ENCODE assay signal across 29 mouse cellular contexts in genomic region chr2:168799326-168799725, GRCm38 (mm10). TPM values are rescaled to one million over a fixed set of nuclear protein-coding genes. Genes with fewer than 3 reads are reported as not detected.
DNase-seq lines count a peak whose midpoint lies in the region; ATAC-seq and TF ChIP-seq lines count a peak whose summit lies in the region.
"Had no signal": no experiment of that assay in that cellular context is flagged by ENCODE, and none has a peak within 500 bp of the region (broad histone marks: within the 10 kb centered on the region; RNA-seq: fewer than 3 reads in every experiment).

No protein-coding gene starts in this region.

- no peak for TF ChIP-seq EP300 in liver, postnatal 0 days (IDR thresholded peaks at IDR 0.05; ENCODE audit: low read depth)

- H3K9me3 ChIP-seq in liver, postnatal 0 days (ENCODE audit: low read length): no peaks in the 10 kb centered on the region
- H3K9me3 ChIP-seq in ES-E14 (ENCODE audit: control insufficient read depth, insufficient read depth, low read depth, low read length): no peaks in the 10 kb centered on the region
- H3K9me3 ChIP-seq: embryonic facial prominence, embryonic 10.5 days; embryonic facial prominence, embryonic 13.5 days; forebrain, embryonic 12.5 days; forebrain, embryonic 15.5 days; heart, embryonic 12.5 days; heart, embryonic 15.5 days; hindbrain, embryonic 10.5 days; hindbrain, embryonic 13.5 days had no signal

- WGBS in liver, postnatal 0 days (ENCODE audit: insufficient replicate concordance): 80% methylated on average over 12 of the region's 12 CpGs

- ATAC-seq in liver, postnatal 0 days: no peak
- ATAC-seq: activated CD4-positive, CD25-positive, alpha-beta regulatory T cell, adult 4 months; forebrain, embryonic 15.5 days had no signal

- no peaks in the 10 kb centered on the region for H3K36me3 ChIP-seq in liver, postnatal 0 days (replicated peaks; ENCODE audit: insufficient read depth, low read length)
- H3K36me3 ChIP-seq in ES-E14 (ENCODE audit: control insufficient read depth, insufficient read depth, low read length, poor library complexity, severe bottlenecking): no peaks in the 10 kb centered on the region
- H3K36me3 ChIP-seq: embryonic facial prominence, embryonic 10.5 days; embryonic facial prominence, embryonic 13.5 days; forebrain, embryonic 12.5 days; forebrain, embryonic 15.5 days; heart, embryonic 12.5 days; heart, embryonic 15.5 days; hindbrain, embryonic 10.5 days; hindbrain, embryonic 13.5 days had no signal

- H3K27me3 ChIP-seq in liver, postnatal 0 days (ENCODE audit: insufficient read depth, low read length): no peaks in the 10 kb centered on the region
- H3K27me3 ChIP-seq: embryonic facial prominence, embryonic 13.5 days; forebrain, embryonic 15.5 days; heart, embryonic 12.5 days; heart, embryonic 15.5 days; hindbrain, embryonic 13.5 days had no signal

- H3K4me3 ChIP-seq in liver, postnatal 0 days (ENCODE audit: low read depth, low read length): no peak overlapping the region
- H3K4me3 ChIP-seq in ES-E14 (ENCODE audit: insufficient read depth in 1 of 2, low read depth in 1 of 2, low read length in 2 of 2, poor library complexity in 1 of 2, severe bottlenecking in 1 of 2): peak overlapping the region; percentile 19 to 30; a peak in 3 of 4 replicates
- H3K4me3 ChIP-seq: embryonic facial prominence, embryonic 10.5 days; embryonic facial prominence, embryonic 13.5 days; erythroblast, embryonic 14.5 days; forebrain, embryonic 12.5 days; forebrain, embryonic 15.5 days; heart, embryonic 12.5 days; heart, embryonic 15.5 days; hindbrain, embryonic 10.5 days; hindbrain, embryonic 13.5 days had no signal

- in situ Hi-C loops in ES-E14 (cut with MboI; ENCODE audit: low sequenced_read_pairs in 2 of 2, unreplicated experiment in 2 of 2): no loop called here

- H3K4me2 ChIP-seq in liver, postnatal 0 days (ENCODE audit: low read depth, low read length): no peak overlapping the region
- H3K4me2 ChIP-seq: embryonic facial prominence, embryonic 13.5 days; forebrain, embryonic 12.5 days; forebrain, embryonic 15.5 days; heart, embryonic 12.5 days; heart, embryonic 15.5 days; hindbrain, embryonic 13.5 days had no signal

- H3K4me1 ChIP-seq in liver, postnatal 0 days (ENCODE audit: insufficient read depth): no peaks in the 10 kb centered on the region
- peaks cover 0 to 7% of the 10 kb centered on the region in 2 experiments; a peak in 1 of 4 replicates for H3K4me1 ChIP-seq in ES-E14 (ENCODE audit: control insufficient read depth in 2 of 2, insufficient read depth in 2 of 2, low read length in 2 of 2, poor library complexity in 1 of 2)
- H3K4me1 ChIP-seq: embryonic facial prominence, embryonic 10.5 days; embryonic facial prominence, embryonic 13.5 days; forebrain, embryonic 12.5 days; forebrain, embryonic 15.5 days; heart, embryonic 12.5 days; heart, embryonic 15.5 days; hindbrain, embryonic 13.5 days had no signal

- no peak overlapping the region for H3K9ac ChIP-seq in liver, postnatal 0 days (replicated peaks)
- peak overlapping the region; percentile 36; the same call in 1 of the 2 replicates for H3K9ac ChIP-seq in ES-E14 (ENCODE audit: insufficient read depth, low read depth, low read length, poor library complexity, severe bottlenecking)
- H3K9ac ChIP-seq: embryonic facial prominence, embryonic 13.5 days; forebrain, embryonic 12.5 days; forebrain, embryonic 15.5 days; heart, embryonic 12.5 days; heart, embryonic 15.5 days; hindbrain, embryonic 13.5 days had no signal

- peak; percentile 4 for DNase-seq in kidney, adult 11 months
- no peak for DNase-seq in kidney, postnatal 14 days
- DNase-seq in kidney, adult 9 months: peak; percentile 11
- DNase-seq in kidney, postnatal 4 days: no peak
- peak; percentile 22 for DNase-seq in liver, postnatal 0 days
- DNase-seq in liver (no peak), ES-E14 (ENCODE audit: low read depth, low spot score) (no peak)
- no peak for DNase-seq in left cerebral cortex, adult 8-10 months (ENCODE audit: low spot score in 2 of 2)
- DNase-seq: adrenal gland, adult 8-10 months; adrenal gland, postnatal 25 days; cerebellum, adult 11-12 months; cerebellum, adult 8-10 months; cerebellum, postnatal 36 days; embryo, embryonic 11 days; gastrocnemius, postnatal 25 days; heart, adult 18-20 months; heart, postnatal 10 days; heart, postnatal 36 days had no signal

- no peak overlapping the region for H3K27ac ChIP-seq in liver, postnatal 0 days (ENCODE audit: low read depth)
- no peak overlapping the region; the same call in 1 of the 2 replicates for H3K27ac ChIP-seq in ES-E14 (ENCODE audit: insufficient read depth, low read depth, low read length, poor library complexity, severe bottlenecking)
- H3K27ac ChIP-seq: embryonic facial prominence, embryonic 10.5 days; embryonic facial prominence, embryonic 13.5 days; forebrain, embryonic 12.5 days; forebrain, embryonic 15.5 days; heart, embryonic 15.5 days; hindbrain, embryonic 10.5 days; hindbrain, embryonic 13.5 days had no signal

- TF ChIP-seq CTCF in liver, postnatal 0 days (IDR thresholded peaks at IDR 0.05; ENCODE audit: low read depth): no peak

TF ChIP-seq in ES-E14, 5 proteins besides CTCF, POLR2A, EP300 and RAD21:
- TF ChIP-seq HCFC1 (IDR thresholded peaks at IDR 0.05; ENCODE audit: borderline replicate concordance, insufficient read depth, low read length) (no peak), ZC3H11A (IDR thresholded peaks at IDR 0.05; ENCODE audit: borderline replicate concordance, low read depth, low read length) (no peak), CHD2 (IDR thresholded peaks at IDR 0.05; ENCODE audit: low read depth, low read length) (no peak), ZNF384 (IDR thresholded peaks at IDR 0.05; ENCODE audit: low read depth, low read length) (no peak), MAFK (IDR thresholded peaks at IDR 0.05; ENCODE audit: insufficient read depth, low read depth, low read length) (no peak)

RNA-seq across cellular contexts. Expression of gene Sall4, which starts 31.6 kb away (rescaled TPM):
- 3.1 TPM in 2 replicates for polyA plus RNA-seq in liver, postnatal 0 days (2015; fragmentation: Nextera tagmentation; extraction: Ambion mirVana)
- total RNA-seq in ES-E14 (2012; rRNA removed): 119 and 143 TPM in 2 replicates
- under 1 TPM in 2 of 4 experiments, not detected in 2; 0.39 to 0.66 TPM for total RNA-seq in left cerebral cortex, adult 8-10 months (2022)
- total RNA-seq: adrenal gland, postnatal 25 days had no signal
- polyA plus RNA-seq: gonadal fat pad, adult 2 months had no signal

RNA-seq across cellular contexts. Expression of gene Atp9a, which starts 57.1 kb away (rescaled TPM):
- polyA plus RNA-seq in liver, postnatal 0 days (2015; fragmentation: Nextera tagmentation; extraction: Ambion mirVana): 7.3 and 7.8 TPM in 2 replicates
- 41.5 and 84.5 TPM in 2 replicates for total RNA-seq in ES-E14 (2012; rRNA removed)
- 100 to 1,000 TPM; 400 to 416 (median 410) TPM for total RNA-seq in left cerebral cortex, adult 8-10 months (2022)

Comparison
In these comparisons a context has a peak if more than half of its experiments do, and no peak if none do; other contexts are left out.
1. DNase-seq: peak in kidney, adult 11 months (single experiment), kidney, adult 9 months (single experiment) and liver, postnatal 0 days (single experiment); none in kidney, postnatal 14 days (single experiment), kidney, postnatal 4 days (0 of 2), liver (single experiment), ES-E14 (single experiment) and left cerebral cortex, adult 8-10 months (0 of 2).
2. RNA of gene Sall4, which starts 31.6 kb away (total RNA-seq): 119 to 143 TPM in ES-E14; 0.39 to 0.66 TPM in left cerebral cortex, adult 8-10 months; every median in the first group is over 10 times any median in the second.